ENCODE assay signal across 13 mouse cellular contexts in genomic region chr12:84008251-84008650, GRCm38 (mm10). TPM values are rescaled to one million over a fixed set of nuclear protein-coding genes. Genes with fewer than 3 reads are reported as not detected.
DNase-seq lines count a peak whose midpoint lies in the region; ATAC-seq lines count a peak whose summit lies in the region.
"Had no signal": no experiment of that assay in that cellular context is flagged by ENCODE, and none has a peak within 500 bp of the region (broad histone marks: within the 10 kb centered on the region; RNA-seq: fewer than 3 reads in every experiment).

No protein-coding gene starts in this region.

- H3K9ac ChIP-seq in hindbrain, embryonic 14.5 days = no peak overlapping the region
- H3K9ac ChIP-seq in stomach, embryonic 15.5 days = no peak overlapping the region

- H3K9me3 ChIP-seq in hindbrain, embryonic 14.5 days (ENCODE audit: control insufficient read depth, low read length) = no peaks in the 10 kb centered on the region
- no peaks in the 10 kb centered on the region for H3K9me3 ChIP-seq in stomach, embryonic 15.5 days
- H3K9me3 ChIP-seq: limb, embryonic 13.5 days had no signal

- peak; percentile 24 for DNase-seq in kidney, postnatal 14 days
- DNase-seq in kidney, postnatal 4 days = no peak
- no peak for DNase-seq in hindbrain, embryonic 14.5 days (ENCODE audit: low spot score)
- DNase-seq in lung, postnatal 4 days = peak; percentile 18 to 42
- DNase-seq in testis, postnatal 14 days (ENCODE audit: low spot score) = no peak
- DNase-seq: cerebellum, postnatal 25 days; layer of hippocampus, adult 9-11 months had no signal

- 84% methylated on average over 12 of the region's 12 CpGs for WGBS in hindbrain, embryonic 14.5 days
- WGBS in stomach, embryonic 15.5 days = 87% methylated on average over 12 of the region's 12 CpGs

- ATAC-seq in hindbrain, embryonic 14.5 days (ENCODE audit: low FRiP score) = no peak
- ATAC-seq in stomach, embryonic 15.5 days (ENCODE audit: insufficient read depth, low FRiP score, low read depth) = no peak
- ATAC-seq in megakaryocyte-erythroid progenitor cell, adult 5-6 weeks (replicated peaks; ENCODE audit: low FRiP score, low TSS enrichment, poor library complexity, severe bottlenecking) = no peak

- H3K36me3 ChIP-seq in hindbrain, embryonic 14.5 days (replicated peaks; ENCODE audit: control insufficient read depth, insufficient read depth) = no peaks in the 10 kb centered on the region
- no peaks in the 10 kb centered on the region for H3K36me3 ChIP-seq in stomach, embryonic 15.5 days
- H3K36me3 ChIP-seq: limb, embryonic 13.5 days had no signal

- H3K4me3 ChIP-seq in hindbrain, embryonic 14.5 days (replicated peaks; ENCODE audit: low read length) = no peak overlapping the region
- no peak overlapping the region for H3K4me3 ChIP-seq in stomach, embryonic 15.5 days (replicated peaks)

- 0 out of 2 replicates have a peak, but pooled peaks cover 5% of the 10 kb centered on the region for H3K27me3 ChIP-seq in hindbrain, embryonic 14.5 days (ENCODE audit: control insufficient read depth, insufficient read depth, low read length)
- H3K27me3 ChIP-seq in stomach, embryonic 15.5 days (replicated peaks) = no peaks in the 10 kb centered on the region
- H3K27me3 ChIP-seq: limb, embryonic 13.5 days had no signal

- H3K27ac ChIP-seq in hindbrain, embryonic 14.5 days = peak overlapping the region; percentile 63
- no peak overlapping the region for H3K27ac ChIP-seq in stomach, embryonic 15.5 days

- peak overlapping the region; percentile 51; the same call in 1 of the 2 replicates for H3K4me2 ChIP-seq in hindbrain, embryonic 14.5 days (replicated peaks)
- H3K4me2 ChIP-seq in stomach, embryonic 15.5 days = peak overlapping the region; percentile 60; the same call in 1 of the 2 replicates

- H3K4me1 ChIP-seq in hindbrain, embryonic 14.5 days (replicated peaks; ENCODE audit: control insufficient read depth, insufficient read depth, low read length) = peaks cover 22% of the 10 kb centered on the region
- H3K4me1 ChIP-seq in stomach, embryonic 15.5 days = peaks cover 18% of the 10 kb centered on the region

RNA-seq across cellular contexts. Expression of gene Acot1, which starts 1.0 kb away (rescaled TPM):
- 100 and 108 TPM in 2 replicates for polyA plus RNA-seq in hindbrain, embryonic 14.5 days (2014; fragmentation: Nextera tagmentation; extraction: Ambion mirVana)
- polyA plus RNA-seq in stomach, embryonic 15.5 days (2015; fragmentation: Nextera tagmentation; extraction: Ambion mirVana) = 51.1 and 62.7 TPM in 2 replicates
- not detected in 2 replicates for total RNA-seq in megakaryocyte-erythroid progenitor cell, adult 5-6 weeks (2014; fragmentation: Nextera tagmentation)
- total RNA-seq in megakaryocyte-erythroid progenitor cell, adult 5-6 weeks (2017) = 4.4 and 5.9 TPM in 2 replicates
- total RNA-seq: monocyte, adult 5-6 weeks had no signal

RNA-seq across cellular contexts. Expression of gene Acot2, which starts 20.6 kb away (rescaled TPM):
- polyA plus RNA-seq in hindbrain, embryonic 14.5 days (2014; fragmentation: Nextera tagmentation; extraction: Ambion mirVana) = 9.8 and 13.8 TPM in 2 replicates
- polyA plus RNA-seq in stomach, embryonic 15.5 days (2015; fragmentation: Nextera tagmentation; extraction: Ambion mirVana) = 29.0 and 30.0 TPM in 2 replicates
- 10.3 and 11.5 TPM in 2 replicates for total RNA-seq in megakaryocyte-erythroid progenitor cell, adult 5-6 weeks (2014; fragmentation: Nextera tagmentation)
- total RNA-seq in megakaryocyte-erythroid progenitor cell, adult 5-6 weeks (2017) = 17.8 and 18.6 TPM in 2 replicates

RNA-seq across cellular contexts. Expression of gene Heatr4, which starts 23.6 kb away (rescaled TPM):
- polyA plus RNA-seq in hindbrain, embryonic 14.5 days (2014; fragmentation: Nextera tagmentation; extraction: Ambion mirVana) = not detected in 2 replicates
- 0.04 TPM in 1 of 2 replicates, not detected in the other for polyA plus RNA-seq in stomach, embryonic 15.5 days (2015; fragmentation: Nextera tagmentation; extraction: Ambion mirVana)
- not detected in 2 replicates for total RNA-seq in megakaryocyte-erythroid progenitor cell, adult 5-6 weeks (2014; fragmentation: Nextera tagmentation)
- not detected in 2 replicates for total RNA-seq in megakaryocyte-erythroid progenitor cell, adult 5-6 weeks (2017)
- total RNA-seq: gastrocnemius, postnatal 10 days; heart, postnatal 25 days; monocyte, adult 5-6 weeks had no signal
- polyA plus RNA-seq: limb, embryonic 13.5 days had no signal

RNA-seq across cellular contexts. Expression of gene Acot4, which starts 29.9 kb away (rescaled TPM):
- polyA plus RNA-seq in hindbrain, embryonic 14.5 days (2014; fragmentation: Nextera tagmentation; extraction: Ambion mirVana) = 0.54 and 0.61 TPM in 2 replicates
- 2.4 and 2.6 TPM in 2 replicates for polyA plus RNA-seq in stomach, embryonic 15.5 days (2015; fragmentation: Nextera tagmentation; extraction: Ambion mirVana)
- not detected in 2 replicates for total RNA-seq in megakaryocyte-erythroid progenitor cell, adult 5-6 weeks (2014; fragmentation: Nextera tagmentation)
- total RNA-seq in megakaryocyte-erythroid progenitor cell, adult 5-6 weeks (2017) = 0.19 TPM in 1 of 2 replicates, not detected in the other
- total RNA-seq: monocyte, adult 5-6 weeks had no signal

RNA-seq across cellular contexts. Expression of gene Gm49366, which starts 30.5 kb away (rescaled TPM):
- not detected in 2 replicates for polyA plus RNA-seq in hindbrain, embryonic 14.5 days (2014; fragmentation: Nextera tagmentation; extraction: Ambion mirVana)
- 0.73 TPM in 1 of 2 replicates, not detected in the other for polyA plus RNA-seq in stomach, embryonic 15.5 days (2015; fragmentation: Nextera tagmentation; extraction: Ambion mirVana)
- total RNA-seq in megakaryocyte-erythroid progenitor cell, adult 5-6 weeks (2014; fragmentation: Nextera tagmentation) = not detected in 2 replicates
- total RNA-seq in megakaryocyte-erythroid progenitor cell, adult 5-6 weeks (2017) = not detected in 2 replicates
- total RNA-seq: gastrocnemius, postnatal 10 days; heart, postnatal 25 days; monocyte, adult 5-6 weeks had no signal
- polyA plus RNA-seq: limb, embryonic 13.5 days had no signal

Comparison
In these comparisons a context has a peak if more than half of its experiments do, and no peak if none do; other contexts are left out.
1. DNase-seq: peak in kidney, postnatal 14 days (single experiment) and lung, postnatal 4 days (2 of 2); none in kidney, postnatal 4 days (0 of 2), hindbrain, embryonic 14.5 days (single experiment) and testis, postnatal 14 days (single experiment).